Mouse (Mus musculus): Measurements from ENCODE around the gene Uroc1. TPM values are rescaled to one million over a fixed set of nuclear protein-coding genes. Genes with fewer than 3 reads are reported as not detected.

Gene Uroc1
- polyA plus RNA-seq, 1 experiment from 2014 or later = not detected

DNA sequence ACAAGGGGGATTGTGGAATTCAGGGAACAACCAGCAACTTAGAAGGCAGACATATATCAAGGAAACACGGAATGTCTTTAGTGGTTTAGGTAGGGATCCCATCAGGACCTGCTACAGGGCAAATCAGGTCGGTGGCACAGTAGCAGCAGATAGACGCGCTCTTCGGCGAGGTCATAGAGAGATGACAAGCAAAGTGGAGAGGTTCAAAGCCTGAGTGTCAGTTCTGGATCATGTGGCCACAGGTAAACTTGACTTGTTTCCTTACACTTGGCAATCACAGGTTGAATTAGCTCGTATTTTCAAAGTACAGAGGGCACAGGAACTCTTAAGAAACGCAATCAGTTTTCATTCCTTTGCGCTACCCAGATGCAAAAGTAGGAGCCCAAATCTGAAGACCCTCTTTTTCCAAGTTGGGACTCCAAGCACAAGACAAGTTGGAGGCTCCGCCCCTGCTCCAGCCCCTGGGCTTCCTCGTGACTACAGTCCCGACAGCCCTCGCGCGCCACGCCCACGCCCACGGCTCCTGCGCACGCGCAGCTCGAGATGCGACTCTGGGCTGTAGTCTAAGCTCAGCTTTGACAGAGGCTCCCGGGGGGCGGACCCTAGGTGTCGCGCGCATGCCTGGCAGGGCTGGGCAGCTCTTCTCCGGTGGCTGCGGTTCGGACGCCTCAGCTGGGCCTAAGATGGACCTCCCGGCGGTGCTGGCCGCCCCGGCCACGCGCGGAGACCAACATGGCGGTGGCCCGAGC, 36.1 kb downstream of the Uroc1 start, which contains the start of gene Zxdc:
Gene Zxdc (plus strand): TSS at position 517 of the 749 bp plus-strand sequence.
- H3K9ac ChIP-seq (replicated peaks; ENCODE audit: low read length) = peak within 1 kb of the TSS; percentile 86
- H3K4me1 ChIP-seq (ENCODE audit: control insufficient read depth, insufficient read depth, low read length) = peaks cover 20% of the 10 kb centered on the region
- ATAC-seq (ENCODE audit: low FRiP score, low TSS enrichment) (peak; percentile 96), DNase-seq (peak; percentile 99)
- WGBS = 6% methylated on average over 41 of the region's 41 CpGs
- H3K4me2 ChIP-seq (ENCODE audit: low read length) = peak within 1 kb of the TSS; percentile 74
- peaks cover 19% of the 10 kb centered on the region for H3K36me3 ChIP-seq (ENCODE audit: control insufficient read depth, insufficient read depth, low read length)
- H3K9me3 ChIP-seq (ENCODE audit: control insufficient read depth, low read length) = no peaks in the 10 kb centered on the region
- peak within 1 kb of the TSS; percentile 85 for H3K27ac ChIP-seq (replicated peaks; ENCODE audit: low read depth, low read length)
- no peaks in the 10 kb centered on the region for H3K27me3 ChIP-seq (ENCODE audit: control insufficient read depth, insufficient read depth, low read length)
- H3K4me3 ChIP-seq (replicated peaks; ENCODE audit: low read depth, low read length) = peak within 1 kb of the TSS; percentile 88

DNA sequence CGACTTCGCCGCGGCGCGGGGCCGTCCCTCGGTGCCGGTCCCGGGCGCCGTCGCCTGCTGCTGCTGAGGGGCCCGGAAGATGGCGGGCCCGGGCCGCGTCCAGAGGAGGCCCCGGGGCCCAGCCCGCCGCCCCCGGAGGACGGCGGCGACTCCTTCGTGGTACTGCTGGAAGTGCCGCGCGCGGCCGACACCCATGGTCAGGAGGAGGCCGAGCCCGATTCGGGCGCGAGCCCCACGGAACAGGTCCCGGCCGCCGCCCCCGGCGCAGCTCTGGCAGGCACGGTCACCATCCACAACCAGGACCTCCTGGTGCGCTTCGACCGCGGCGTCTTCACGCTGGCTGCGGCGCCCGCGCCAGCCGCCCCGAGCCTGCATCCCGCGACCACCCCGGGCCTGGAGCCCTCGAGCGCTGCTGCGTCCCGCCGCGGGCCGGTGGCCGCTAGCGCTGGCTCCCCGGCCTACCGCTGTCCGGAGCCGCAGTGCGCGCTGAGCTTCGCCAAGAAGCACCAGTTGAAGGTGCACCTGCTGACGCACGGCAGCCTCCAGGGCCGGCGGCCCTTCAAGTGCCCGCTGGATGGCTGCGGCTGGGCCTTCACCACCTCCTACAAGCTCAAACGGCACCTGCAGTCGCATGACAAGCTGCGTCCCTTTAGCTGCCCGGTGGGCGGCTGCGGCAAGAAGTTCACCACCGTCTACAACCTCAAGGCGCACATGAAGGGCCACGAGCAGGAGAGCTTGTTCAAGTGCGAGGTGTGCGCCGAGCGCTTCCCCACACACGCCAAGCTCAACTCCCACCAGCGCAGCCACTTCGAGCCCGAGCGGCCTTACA, 36.9 kb downstream of the Uroc1 start:
- Histone ChIP-seq H3K27ac (replicated peaks; ENCODE audit: low read depth, low read length) (peak overlapping the region; percentile 85), H3K36me3 (ENCODE audit: control insufficient read depth, insufficient read depth, low read length) (peaks cover 27% of the 10 kb centered on the region), H3K4me3 (replicated peaks; ENCODE audit: low read depth, low read length) (peak overlapping the region; percentile 88), H3K4me1 (ENCODE audit: control insufficient read depth, insufficient read depth, low read length) (peaks cover 20% of the 10 kb centered on the region), H3K9ac (replicated peaks; ENCODE audit: low read length) (peak overlapping the region; percentile 86), H3K4me2 (ENCODE audit: low read length) (peak overlapping the region; percentile 74), H3K27me3 (ENCODE audit: control insufficient read depth, insufficient read depth, low read length) (no peaks in the 10 kb centered on the region), H3K9me3 (ENCODE audit: control insufficient read depth, low read length) (no peaks in the 10 kb centered on the region)
- DNase-seq = peak; percentile 65
- peak; percentile 82 for ATAC-seq (ENCODE audit: low FRiP score, low TSS enrichment)
- WGBS = under 1% methylated on average over 93 of the region's 98 CpGs

- 95% methylated on average over 4 of the region's 4 CpGs for WGBS
- Histone ChIP-seq H3K4me1 (ENCODE audit: control insufficient read depth, insufficient read depth, low read length) (peaks cover 20% of the 10 kb centered on the region), H3K4me2 (ENCODE audit: low read length) (no peak overlapping the region), H3K36me3 (ENCODE audit: control insufficient read depth, insufficient read depth, low read length) (peaks cover 70% of the 10 kb centered on the region), H3K27ac (replicated peaks; ENCODE audit: low read depth, low read length) (no peak overlapping the region), H3K9ac (replicated peaks; ENCODE audit: low read length) (no peak overlapping the region), H3K9me3 (ENCODE audit: control insufficient read depth, low read length) (no peaks in the 10 kb centered on the region), H3K4me3 (replicated peaks; ENCODE audit: low read depth, low read length) (no peak overlapping the region), H3K27me3 (ENCODE audit: control insufficient read depth, insufficient read depth, low read length) (no peaks in the 10 kb centered on the region)
- ATAC-seq (ENCODE audit: low FRiP score, low TSS enrichment) = no peak
- DNase-seq = no peak
These were observed 41.6 kb downstream of the Uroc1 start for GRCm38 (mm10) chr6:90374647-90375046.

DNA sequence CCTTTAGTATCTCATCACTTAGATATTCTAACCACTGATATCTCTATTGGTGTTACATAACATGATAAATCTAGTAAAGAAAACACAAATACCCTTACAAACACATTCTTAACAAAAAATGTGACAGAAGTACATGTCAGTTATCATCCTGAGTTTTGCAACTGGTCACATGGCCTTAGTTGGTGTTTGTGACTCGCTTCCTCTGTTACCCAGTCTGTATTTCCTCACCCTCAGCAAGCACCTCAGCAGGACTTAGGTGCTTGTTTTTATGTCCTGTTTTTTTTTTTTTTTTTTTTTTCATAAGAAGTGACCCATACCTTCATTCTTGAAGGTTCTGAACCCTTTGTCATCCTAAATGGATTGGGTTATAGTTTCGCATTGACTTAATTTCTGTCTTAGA, 44.6 kb downstream of the Uroc1 start:
- H3K9me3 ChIP-seq (ENCODE audit: control insufficient read depth, low read length) = no peaks in the 10 kb centered on the region
- H3K4me2 ChIP-seq (ENCODE audit: low read length) = no peak overlapping the region
- H3K4me1 ChIP-seq (ENCODE audit: control insufficient read depth, insufficient read depth, low read length) = peaks cover under 1% of the 10 kb centered on the region; the same call in 1 of the 2 replicates
- no peak overlapping the region for H3K9ac ChIP-seq (replicated peaks; ENCODE audit: low read length)
- DNase-seq (no peak), ATAC-seq (ENCODE audit: low FRiP score, low TSS enrichment) (no peak)
- H3K36me3 ChIP-seq (ENCODE audit: control insufficient read depth, insufficient read depth, low read length) = peaks cover 94% of the 10 kb centered on the region
- 95% methylated on average over 2 of the region's 2 CpGs for WGBS
- no peaks in the 10 kb centered on the region for H3K27me3 ChIP-seq (ENCODE audit: control insufficient read depth, insufficient read depth, low read length)
- H3K4me3 ChIP-seq (replicated peaks; ENCODE audit: low read depth, low read length) = no peak overlapping the region
- H3K27ac ChIP-seq (replicated peaks; ENCODE audit: low read depth, low read length) = no peak overlapping the region

- 95% methylated on average over 2 of the region's 2 CpGs for WGBS
- Histone ChIP-seq H3K4me1 (ENCODE audit: control insufficient read depth, insufficient read depth, low read length) (no peaks in the 10 kb centered on the region), H3K27me3 (ENCODE audit: control insufficient read depth, insufficient read depth, low read length) (no peaks in the 10 kb centered on the region), H3K9me3 (ENCODE audit: control insufficient read depth, low read length) (no peaks in the 10 kb centered on the region), H3K9ac (replicated peaks; ENCODE audit: low read length) (no peak overlapping the region), H3K36me3 (ENCODE audit: control insufficient read depth, insufficient read depth, low read length) (peaks cover 91% of the 10 kb centered on the region), H3K4me2 (ENCODE audit: low read length) (no peak overlapping the region), H3K27ac (replicated peaks; ENCODE audit: low read depth, low read length) (no peak overlapping the region), H3K4me3 (replicated peaks; ENCODE audit: low read depth, low read length) (no peak overlapping the region)
- no peak for ATAC-seq (ENCODE audit: low FRiP score, low TSS enrichment)
- DNase-seq = no peak
These were observed 48.4 kb downstream of the Uroc1 start for GRCm38 (mm10) chr6:90381465-90381864.

DNA sequence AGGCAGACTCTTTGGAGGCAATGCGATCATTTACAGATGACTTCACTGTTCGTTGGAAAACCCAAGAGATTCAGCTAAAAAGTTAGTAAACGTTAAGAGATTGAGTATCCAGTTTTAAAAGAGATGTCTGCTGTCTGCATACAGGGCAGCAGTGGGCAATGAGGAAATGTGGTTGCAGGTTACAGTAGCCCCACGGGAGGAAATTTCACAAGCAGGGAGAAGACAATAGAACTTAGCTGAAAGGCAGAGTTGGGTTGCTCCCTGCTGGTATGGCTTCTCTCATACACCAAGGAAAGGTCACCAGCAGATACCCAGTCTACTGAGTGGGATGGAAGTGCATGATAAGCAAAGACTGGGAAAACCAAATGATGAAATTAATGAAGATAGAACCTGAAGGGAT, 57.5 kb downstream of the Uroc1 start:
- H3K27me3 ChIP-seq (ENCODE audit: control insufficient read depth, insufficient read depth, low read length) = no peaks in the 10 kb centered on the region
- H3K9me3 ChIP-seq (ENCODE audit: control insufficient read depth, low read length) = no peaks in the 10 kb centered on the region
- H3K4me3 ChIP-seq (replicated peaks; ENCODE audit: low read depth, low read length) = no peak overlapping the region
- DNase-seq = no peak
- H3K36me3 ChIP-seq (ENCODE audit: control insufficient read depth, insufficient read depth, low read length) = peaks cover 71% of the 10 kb centered on the region
- H3K27ac ChIP-seq (replicated peaks; ENCODE audit: low read depth, low read length) = no peak overlapping the region
- H3K4me1 ChIP-seq (ENCODE audit: control insufficient read depth, insufficient read depth, low read length) = no peaks in the 10 kb centered on the region
- 84% methylated on average over 4 of the region's 4 CpGs for WGBS
- ATAC-seq (ENCODE audit: low FRiP score, low TSS enrichment) = no peak
- H3K4me2 ChIP-seq (ENCODE audit: low read length) = no peak overlapping the region
- no peak overlapping the region for H3K9ac ChIP-seq (replicated peaks; ENCODE audit: low read length)

- H3K27ac ChIP-seq (replicated peaks; ENCODE audit: low read depth, low read length) = no peak overlapping the region
- WGBS = 77% methylated on average over 3 of the region's 3 CpGs
- H3K4me3 ChIP-seq (replicated peaks; ENCODE audit: low read depth, low read length) = no peak overlapping the region
- H3K36me3 ChIP-seq (ENCODE audit: control insufficient read depth, insufficient read depth, low read length) = peaks cover 55% of the 10 kb centered on the region
- DNase-seq (no peak), ATAC-seq (ENCODE audit: low FRiP score, low TSS enrichment) (no peak)
- no peaks in the 10 kb centered on the region for H3K4me1 ChIP-seq (ENCODE audit: control insufficient read depth, insufficient read depth, low read length)
- H3K9me3 ChIP-seq (ENCODE audit: control insufficient read depth, low read length) = no peaks in the 10 kb centered on the region
- H3K27me3 ChIP-seq (ENCODE audit: control insufficient read depth, insufficient read depth, low read length) = no peaks in the 10 kb centered on the region
- H3K4me2 ChIP-seq (ENCODE audit: low read length) = no peak overlapping the region
- no peak overlapping the region for H3K9ac ChIP-seq (replicated peaks; ENCODE audit: low read length)
These were observed 60.9 kb downstream of the Uroc1 start for GRCm38 (mm10) chr6:90393948-90394347.

DNA sequence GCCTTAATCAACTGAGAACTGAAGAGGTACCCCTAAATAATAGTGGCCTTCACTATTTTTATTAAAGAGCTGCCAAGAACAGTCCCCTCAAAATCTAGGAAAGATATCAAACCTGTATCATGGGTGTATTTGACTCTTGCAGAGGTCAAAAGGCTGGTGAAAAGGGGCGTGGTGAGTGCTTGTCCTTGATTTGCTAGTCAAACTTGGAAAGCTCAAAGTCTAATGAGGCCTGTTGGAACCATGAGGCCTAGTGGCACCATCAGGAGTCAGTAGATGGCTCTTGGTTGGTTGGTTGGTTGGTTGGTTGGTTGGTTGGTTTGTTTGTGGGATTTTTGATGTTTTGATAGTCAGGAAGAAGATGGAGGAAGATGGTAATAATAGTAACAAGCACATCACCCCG, 62.7 kb downstream of the Uroc1 start:
- Histone ChIP-seq H3K27me3 (ENCODE audit: control insufficient read depth, insufficient read depth, low read length) (no peaks in the 10 kb centered on the region), H3K9me3 (ENCODE audit: control insufficient read depth, low read length) (no peaks in the 10 kb centered on the region), H3K4me2 (ENCODE audit: low read length) (no peak overlapping the region), H3K36me3 (ENCODE audit: control insufficient read depth, insufficient read depth, low read length) (peaks cover 52% of the 10 kb centered on the region), H3K9ac (replicated peaks; ENCODE audit: low read length) (no peak overlapping the region), H3K4me1 (ENCODE audit: control insufficient read depth, insufficient read depth, low read length) (no peaks in the 10 kb centered on the region), H3K27ac (replicated peaks; ENCODE audit: low read depth, low read length) (no peak overlapping the region), H3K4me3 (replicated peaks; ENCODE audit: low read depth, low read length) (no peak overlapping the region)
- ATAC-seq (ENCODE audit: low FRiP score, low TSS enrichment) = no peak
- no peak for DNase-seq
- WGBS = 93% methylated on average over 2 of the region's 2 CpGs
